Mouse (Mus musculus) forebrain, embryonic 14.5 days (tissue): ENCODE measurements around the gene Tmsb15b2. TPM values are rescaled to one million over a fixed set of nuclear protein-coding genes. Genes with fewer than 3 reads are reported as not detected.

Experiments
- ATAC-seq: fragments of 200-750 bp; cut with Nextera tagmentation; 2 replicates; pipeline ENCODE4 v1.8.0; 2017; ENCODE audit warnings: mild to moderate bottlenecking, moderate library complexity
- DNase-seq: peaks from one replicate; pipeline ENCODE4 v3.0.0-alpha.2; 2015; ENCODE audit warnings: low spot score
- H3K27ac ChIP-seq: fragments of 300-500 bp; sonication (generic); 2 replicates; pipeline ENCODE4 v1.5.1; 2014; ENCODE audit warnings: low read depth, mild to moderate bottlenecking, control low read depth, low read length, moderate library complexity
- H3K27me3 ChIP-seq: fragments of 300-500 bp; sonication (generic); replicated peaks from 2 replicates; pipeline ENCODE4 v1.6.1; 2014; ENCODE audit warnings: low read length, control low read depth, mixed read lengths; ENCODE audit not compliant: control insufficient read depth, insufficient read depth
- H3K36me3 ChIP-seq: fragments of 300-500 bp; sonication (generic); 2 replicates; pipeline ENCODE4 v1.6.1; 2014; ENCODE audit warnings: low read length, control low read depth; ENCODE audit not compliant: control insufficient read depth, insufficient read depth
- H3K4me1 ChIP-seq: fragments of 300-500 bp; sonication (generic); 2 replicates; pipeline ENCODE4 v1.6.1; 2014; ENCODE audit warnings: antibody characterized with exemption, low read length, control low read depth; ENCODE audit not compliant: control insufficient read depth, insufficient read depth
- H3K4me2 ChIP-seq: fragments of 300-500 bp; sonication (generic); 2 replicates; pipeline ENCODE4 v1.6.1; 2014; ENCODE audit warnings: mild to moderate bottlenecking, control low read depth, low read length
- H3K4me3 ChIP-seq: fragments of 300-500 bp; sonication (generic); 2 replicates; pipeline ENCODE4 v1.5.1; 2014; ENCODE audit warnings: low read depth, low read length, control low read depth
- H3K9ac ChIP-seq: fragments of 300-500 bp; sonication (generic); 2 replicates; pipeline ENCODE4 v1.6.1; 2014; ENCODE audit warnings: mild to moderate bottlenecking, low read length, control low read depth, moderate library complexity
- H3K9me3 ChIP-seq: fragments of 300-500 bp; sonication (generic); replicated peaks from 2 replicates; pipeline ENCODE4 v1.6.1; 2016; ENCODE audit warnings: low read length, control low read depth, mixed read lengths; ENCODE audit not compliant: control insufficient read depth
- polyA plus RNA-seq: library from polyadenylated mRNA; unstranded; fragments of >200 nt; fragmentation: Nextera tagmentation; extraction: Ambion mirVana; gene quantifications from 2 replicates; pipeline ENCODE4 v1.2.1, GENCODE M21; 2014

The Tmsb15b2 gene
- polyA plus RNA-seq, 1 experiment from 2014 or later, result 117 TPM

- H3K4me3 ChIP-seq, result no peak overlapping the region
- ATAC-seq (no peak), DNase-seq (no peak)
- H3K27ac ChIP-seq, result no peak overlapping the region
- H3K4me2 ChIP-seq, result no peak overlapping the region
- H3K9ac ChIP-seq, result no peak overlapping the region
- no peaks in the 10 kb centered on the region for H3K27me3 ChIP-seq
- H3K9me3 ChIP-seq, result no peaks in the 10 kb centered on the region
- H3K36me3 ChIP-seq, result no peaks in the 10 kb centered on the region
- no peaks in the 10 kb centered on the region for H3K4me1 ChIP-seq
Measured at GRCm38 (mm10) chrX:136925863-136926262, 49.4 kb downstream of the Tmsb15b2 start.

Other genes with a start within 250 kb of the Tmsb15b2 start
- 633 and 666 TPM in 2 replicates for gene Morf4l2, start 231.8 kb downstream of the Tmsb15b2 start, polyA plus RNA-seq
- gene Glra4, start 195.4 kb downstream of the Tmsb15b2 start, polyA plus RNA-seq, result not detected in 2 replicates
- 6.0 and 9.0 TPM in 2 replicates for gene Plp1, start 152.8 kb downstream of the Tmsb15b2 start, polyA plus RNA-seq
- gene Rab9b, start 106.7 kb downstream of the Tmsb15b2 start, polyA plus RNA-seq, result 6.3 and 10.2 TPM in 2 replicates
- gene H2bfm, start 48.2 kb downstream of the Tmsb15b2 start, polyA plus RNA-seq, result not detected in 2 replicates
- 10.8 and 11.9 TPM in 2 replicates for gene Tmsb15l, start 1.4 kb upstream of the Tmsb15b2 start, polyA plus RNA-seq
- gene Tmsb15b1, start 1.4 kb upstream of the Tmsb15b2 start, polyA plus RNA-seq, result 51.4 and 61.0 TPM in 2 replicates
- gene Zcchc18, start 17.7 kb upstream of the Tmsb15b2 start, polyA plus RNA-seq, result 281 and 313 TPM in 2 replicates
- gene Slc25a53, start 62.8 kb upstream of the Tmsb15b2 start, polyA plus RNA-seq, result 18.1 and 20.9 TPM in 2 replicates
- 6.0 and 7.4 TPM in 2 replicates for gene Fam199x, start 74.1 kb upstream of the Tmsb15b2 start, polyA plus RNA-seq
- gene Esx1, start 146.6 kb upstream of the Tmsb15b2 start, polyA plus RNA-seq, result not detected in 2 replicates